Mouse (Mus musculus) T-helper 17 cell (primary cell): Measurements from ENCODE around the gene Prm1.

Source experiments
- in situ Hi-C, 2 experiments: fragments of 300-600 bp; cut with MboI, MseI; formaldehyde crosslinking; loops; 1 replicate in 1 of 2; 2 replicates in 1 of 2; pipeline ENCODE4 v1.15.1; 2025; ENCODE audit warnings: high pct_unique_total_duplicates in 2 of 2

The Prm1 gene

GRCm38 (mm10) chr16:10824536-10824935, 18.9 kb upstream of the Prm1 start:
- in situ Hi-C loops = loop anchor here in 1 of 2 experiments (25.0 kb wide), 1 partner anchor 537 kb away; no protein-coding TSS in a partner anchor

DNA sequence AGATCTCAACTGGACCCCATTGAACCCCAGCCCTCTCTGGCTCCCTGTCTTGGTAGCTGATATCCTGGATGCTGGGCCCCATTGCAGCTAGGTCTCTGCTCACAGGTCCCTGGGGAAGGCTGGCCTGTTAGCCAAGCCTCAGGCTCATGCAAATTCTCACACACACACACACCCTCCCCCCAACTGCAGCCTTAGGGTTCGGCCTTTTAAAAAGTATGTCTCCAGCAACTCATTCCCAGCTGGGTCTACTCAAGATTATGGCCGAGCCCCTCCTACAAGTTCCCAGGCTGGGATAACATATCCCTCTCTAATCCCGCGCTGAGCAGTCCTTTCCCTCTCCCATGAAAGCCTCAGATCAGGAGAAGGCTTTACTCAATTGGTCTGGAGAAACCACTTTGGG, 15.7 kb upstream of the Prm1 start:
- in situ Hi-C loops = loop anchor here in 1 of 2 experiments (25.0 kb wide), 1 partner anchor 534 kb away; no protein-coding TSS in a partner anchor

DNA sequence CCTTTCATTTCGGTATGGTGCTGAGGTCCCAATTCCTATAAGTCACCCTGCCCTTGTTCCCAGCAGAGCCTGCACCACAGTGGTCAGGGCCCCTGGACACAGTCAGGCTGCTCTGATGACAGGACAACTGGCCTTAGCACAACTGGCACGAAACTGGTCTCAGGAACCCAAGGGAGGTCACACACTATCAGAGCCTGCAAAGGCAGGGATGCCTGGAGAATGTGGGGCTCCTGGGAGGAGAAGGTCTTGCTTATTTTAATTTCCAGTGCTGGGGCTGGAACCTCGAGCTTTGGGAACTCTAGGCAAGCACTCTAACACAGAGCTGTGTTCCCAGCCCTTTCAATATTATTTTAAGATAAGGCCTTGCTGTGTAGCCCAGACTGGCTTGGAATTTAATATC, 14.3 kb upstream of the Prm1 start:
- in situ Hi-C loops = loop anchor here in 1 of 2 experiments (25.0 kb wide), 1 partner anchor 533 kb away; no protein-coding TSS in a partner anchor

DNA sequence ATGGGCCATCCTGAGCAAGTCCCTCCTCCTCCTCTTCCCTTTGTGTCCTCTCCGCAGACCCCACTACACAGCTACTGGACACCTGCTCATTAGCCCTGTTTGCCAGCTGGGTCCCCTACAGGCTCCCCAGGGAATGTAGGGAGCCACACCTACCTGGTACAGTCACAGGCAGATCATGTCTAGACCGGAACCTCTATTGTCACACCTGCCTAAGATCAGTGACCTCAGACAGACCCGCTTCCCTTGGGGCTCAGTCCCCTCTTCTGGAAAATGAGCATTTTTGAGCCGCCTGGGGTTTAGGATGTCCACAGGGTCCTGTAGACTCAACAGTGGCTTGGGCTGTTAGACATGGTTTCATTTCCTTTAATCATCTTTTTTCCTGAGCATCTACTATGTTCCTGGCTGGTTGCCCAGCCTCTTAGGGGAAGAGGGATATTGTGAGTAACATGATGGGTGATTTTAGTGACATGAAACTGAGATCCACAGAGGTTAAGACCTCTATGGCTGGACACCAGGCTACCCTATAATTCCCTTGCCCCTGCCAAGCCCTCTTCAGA, 13.0 kb upstream of the Prm1 start:
- in situ Hi-C loops = loop anchor here in 1 of 2 experiments (25.0 kb wide), 1 partner anchor 531 kb away; no protein-coding TSS in a partner anchor

DNA sequence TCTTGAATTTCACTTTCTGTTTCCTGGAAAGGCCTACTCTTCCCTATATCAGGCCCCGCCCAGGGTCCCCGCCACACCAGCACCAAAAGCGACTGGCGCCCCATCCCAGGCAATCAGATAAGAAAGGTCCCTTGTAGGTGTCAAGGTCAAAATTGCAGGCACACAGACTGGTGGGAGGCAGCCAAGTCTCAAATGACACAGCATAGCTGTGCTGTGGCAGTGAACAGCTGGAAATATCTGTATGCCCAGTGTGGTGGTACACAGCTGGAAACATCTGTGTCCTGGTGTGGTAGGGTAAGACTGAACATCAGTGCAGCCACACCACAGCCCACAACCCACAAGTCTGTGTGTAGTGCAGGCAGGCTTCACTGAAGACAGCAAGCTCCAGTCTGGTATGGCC, 9.2 kb upstream of the Prm1 start:
- in situ Hi-C loops = loop anchor here in 1 of 2 experiments (25.0 kb wide), 1 partner anchor 528 kb away; no protein-coding TSS in a partner anchor

DNA sequence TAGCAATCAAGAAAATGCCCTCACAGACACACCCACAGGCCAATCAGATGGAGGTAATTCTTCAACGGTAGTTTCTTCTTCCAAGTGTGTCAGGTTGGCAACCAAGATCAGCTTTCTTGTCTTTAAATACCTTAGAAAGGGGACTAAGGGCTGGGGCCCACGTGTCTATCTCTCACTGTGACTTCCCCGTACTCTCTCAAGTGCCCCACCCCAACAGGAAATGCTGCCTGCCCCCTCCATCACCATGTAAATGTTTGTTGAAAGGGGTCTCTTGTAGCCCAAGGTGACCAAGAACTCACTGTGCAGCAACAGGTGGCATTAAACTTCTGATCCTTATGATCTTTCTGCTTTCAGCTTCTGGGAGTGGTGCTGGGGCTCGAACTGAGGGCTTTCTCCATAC, 8.1 kb upstream of the Prm1 start:
- in situ Hi-C loops = loop anchor here in 1 of 2 experiments (25.0 kb wide), 1 partner anchor 526 kb away; no protein-coding TSS in a partner anchor

GRCm38 (mm10) chr16:10812865-10813371, 7.3 kb upstream of the Prm1 start, which contains the start of gene Gm11172:
Gene Gm11172 (plus strand): TSS chr16:10812915.
- in situ Hi-C loops = loop anchor here in 1 of 2 experiments (25.0 kb wide), 1 partner anchor 526 kb away; no protein-coding TSS in a partner anchor

DNA sequence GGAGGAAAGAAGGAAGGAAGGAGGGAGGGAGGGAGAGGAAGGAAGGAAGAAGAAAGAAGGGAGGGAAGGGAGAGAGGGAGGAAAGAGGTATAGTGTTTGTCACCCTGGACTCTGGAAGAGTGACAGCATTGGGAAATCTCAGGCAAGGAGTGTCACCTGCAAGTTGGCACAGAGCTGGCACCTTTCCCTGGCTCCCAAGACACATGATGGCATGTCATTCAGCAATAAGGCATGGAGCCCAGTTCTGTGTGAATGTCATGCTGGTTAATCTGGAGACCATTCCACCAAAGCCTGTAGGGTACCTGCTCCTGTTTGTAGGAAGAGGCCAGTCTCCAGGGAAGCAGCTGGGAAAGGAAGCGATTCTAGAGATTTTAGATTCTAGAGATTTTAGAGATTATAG, 4.7 kb upstream of the Prm1 start:
- in situ Hi-C loops = loop anchor here in 1 of 2 experiments (25.0 kb wide), 1 partner anchor 523 kb away; no protein-coding TSS in a partner anchor

DNA sequence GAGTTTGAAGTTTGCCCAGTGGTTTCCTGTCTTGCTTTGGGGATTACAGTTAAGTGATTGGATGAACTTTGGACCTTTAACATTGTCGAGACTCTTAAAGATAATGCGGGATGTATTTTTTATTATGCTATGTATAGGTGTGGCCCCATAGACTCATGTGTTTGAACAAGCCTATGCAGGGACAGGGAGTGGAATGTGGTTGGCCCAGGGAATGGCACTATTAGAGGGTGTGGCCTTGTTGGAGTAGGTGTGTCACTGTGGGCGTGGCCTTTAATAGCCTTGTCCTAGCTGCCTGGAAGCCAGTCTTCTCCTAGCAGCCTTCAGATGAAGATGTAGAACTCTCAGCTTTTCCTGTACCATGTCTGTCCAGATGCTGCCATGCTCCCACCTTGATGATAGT, 3.2 kb downstream of the Prm1 start:
- in situ Hi-C loops = loop anchor here in 1 of 2 experiments (25.0 kb wide), 1 partner anchor 515 kb away; no protein-coding TSS in a partner anchor

DNA sequence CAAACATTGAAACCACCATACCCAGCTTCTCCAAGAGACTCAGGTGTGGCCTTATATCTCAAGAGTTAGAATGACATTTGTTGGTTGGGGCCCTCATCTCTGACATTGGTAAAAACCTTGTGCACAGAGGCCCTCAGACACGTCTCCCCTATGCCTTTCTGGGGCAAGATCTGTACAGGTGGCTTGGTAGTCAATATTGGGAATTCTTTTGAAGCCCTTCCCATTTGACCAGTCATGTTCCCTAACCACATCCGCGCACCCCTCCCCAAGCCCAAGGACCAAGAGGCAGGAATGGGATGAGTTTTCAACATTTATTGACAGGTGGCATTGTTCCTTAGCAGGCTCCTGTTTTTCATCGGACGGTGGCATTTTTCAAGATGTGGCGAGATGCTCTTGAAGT, 9.6 kb downstream of the Prm1 start, which contains the start of gene Prm2:
Prm2 (minus strand) TSS at position 101 of the 400 bp plus-strand sequence.
- in situ Hi-C loops = no loop called here

DNA sequence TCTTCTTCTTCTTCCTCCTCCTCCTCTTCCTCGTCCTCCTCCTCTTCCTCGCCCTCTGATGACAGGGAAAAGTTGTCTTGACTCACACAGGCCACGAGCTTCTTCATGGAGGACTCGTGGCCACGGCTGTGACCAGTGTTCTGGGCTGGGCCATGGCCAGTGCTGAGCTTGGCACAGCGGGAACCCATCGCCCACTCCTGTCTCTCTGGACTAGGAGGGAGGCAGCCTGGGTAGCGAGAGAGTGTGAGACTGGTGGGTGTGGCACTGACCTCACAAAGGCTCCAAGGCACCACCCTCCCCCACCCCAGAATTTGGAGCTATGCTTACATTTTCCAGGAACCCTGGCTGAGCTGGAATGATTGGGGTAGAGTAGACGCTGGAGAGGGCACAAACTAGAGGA, 14.9 kb downstream of the Prm1 start, which contains the start of gene Prm3:
Prm3 (minus strand) TSS at position 213 of the 400 bp plus-strand sequence.
- in situ Hi-C loops = loop anchor here in 1 of 2 experiments (5.0 kb wide), 1 partner anchor 213 kb away; no protein-coding TSS in a partner anchor

DNA sequence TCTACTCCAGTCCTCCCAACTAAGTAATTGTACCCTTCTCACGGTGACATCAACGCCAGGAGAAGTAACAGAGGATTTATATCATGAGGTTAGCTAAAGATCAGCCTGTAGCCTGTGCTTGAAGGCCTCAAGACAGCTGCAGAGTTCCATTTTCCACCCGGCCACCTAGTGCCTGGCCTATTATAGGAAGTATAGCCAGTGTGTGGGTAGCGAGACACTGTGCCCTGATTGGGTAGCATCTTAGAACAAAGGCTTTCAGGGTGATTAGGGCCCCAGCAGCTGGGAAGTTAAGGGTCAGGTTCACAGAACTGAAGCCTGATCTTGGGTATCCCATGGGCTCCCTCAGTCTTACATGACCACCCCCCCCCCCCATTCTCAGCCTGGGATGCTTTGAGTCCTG, 16.8 kb downstream of the Prm1 start:
- in situ Hi-C loops = loop anchor here in 1 of 2 experiments (5.0 kb wide), 2 partner anchors 58 to 217 kb away; no protein-coding TSS in a partner anchor

GRCm38 (mm10) chr16:10788271-10788670, 17.4 kb downstream of the Prm1 start, which contains the start of gene Tnp2:
Gene Tnp2 (minus strand): TSS chr16:10788660.
- in situ Hi-C loops = loop anchor here in 1 of 2 experiments (5.0 kb wide), 2 partner anchors 59 to 216 kb away; no protein-coding TSS in a partner anchor

DNA sequence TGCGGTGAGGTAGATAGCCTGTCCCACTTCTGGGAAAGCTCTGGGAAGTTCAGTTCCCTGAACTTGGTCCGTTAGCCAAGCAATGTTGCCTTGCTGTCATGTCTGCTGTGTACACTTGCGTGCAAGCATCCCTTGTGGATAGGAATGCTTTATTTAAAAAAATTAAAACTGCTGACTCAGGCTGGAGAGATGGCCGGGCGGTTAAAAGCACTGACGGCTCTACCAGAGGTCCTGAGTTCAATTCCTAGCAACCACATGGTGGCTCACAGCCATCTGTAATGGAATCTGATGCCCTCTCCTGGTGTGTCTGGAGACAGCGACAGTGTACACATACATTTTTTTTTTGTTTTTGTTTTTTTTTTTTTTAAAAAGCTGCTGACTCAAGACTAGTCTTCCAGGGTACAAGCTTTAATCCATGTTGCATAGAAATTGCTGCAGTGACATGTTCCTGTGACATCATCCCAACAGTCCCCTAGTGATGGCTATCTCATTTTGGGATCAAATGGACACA, 18.0 kb downstream of the Prm1 start:
- in situ Hi-C loops = loop anchor here in 1 of 2 experiments (5.0 kb wide), 2 partner anchors 60 to 215 kb away; no protein-coding TSS in a partner anchor

DNA sequence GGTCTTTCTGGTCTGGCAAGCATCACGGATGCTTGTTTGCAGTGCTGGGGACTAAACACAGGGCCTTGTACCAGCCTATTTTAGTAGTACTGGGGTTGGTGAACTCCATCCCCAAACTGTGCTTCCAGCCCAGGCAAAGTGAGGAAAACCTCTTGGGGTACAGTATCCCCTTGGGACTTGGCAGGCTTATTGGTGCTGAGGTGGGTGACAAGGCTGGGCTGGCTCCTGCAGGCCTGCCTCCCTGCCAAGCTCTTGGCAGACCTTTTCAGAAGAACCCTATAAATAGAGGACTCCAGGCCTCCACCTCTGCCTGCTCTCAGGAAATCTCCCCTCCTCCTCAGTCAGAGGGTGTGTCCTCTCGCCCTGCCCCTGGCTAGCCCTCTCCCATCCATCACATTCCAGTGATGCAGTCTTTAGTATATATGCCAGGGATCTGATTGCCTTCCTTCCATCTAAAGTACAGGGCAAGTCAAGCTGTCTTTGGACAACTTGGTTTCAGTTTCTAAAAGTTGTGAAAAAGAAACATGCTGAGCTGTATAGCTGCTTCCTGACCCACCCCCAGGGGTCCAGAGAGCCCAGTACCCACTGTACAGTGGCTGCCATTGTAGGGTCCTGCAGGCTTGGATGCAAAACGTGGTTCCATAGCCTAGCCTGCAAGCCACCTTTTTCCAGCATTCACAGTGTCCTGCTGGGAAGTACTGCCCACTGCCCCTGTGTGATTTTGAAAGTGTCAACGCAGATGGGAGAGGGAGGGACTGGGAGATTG, 18.7 kb downstream of the Prm1 start:
- in situ Hi-C loops = loop anchor here in 1 of 2 experiments (5.0 kb wide), 2 partner anchors 60 to 215 kb away; no protein-coding TSS in a partner anchor

DNA sequence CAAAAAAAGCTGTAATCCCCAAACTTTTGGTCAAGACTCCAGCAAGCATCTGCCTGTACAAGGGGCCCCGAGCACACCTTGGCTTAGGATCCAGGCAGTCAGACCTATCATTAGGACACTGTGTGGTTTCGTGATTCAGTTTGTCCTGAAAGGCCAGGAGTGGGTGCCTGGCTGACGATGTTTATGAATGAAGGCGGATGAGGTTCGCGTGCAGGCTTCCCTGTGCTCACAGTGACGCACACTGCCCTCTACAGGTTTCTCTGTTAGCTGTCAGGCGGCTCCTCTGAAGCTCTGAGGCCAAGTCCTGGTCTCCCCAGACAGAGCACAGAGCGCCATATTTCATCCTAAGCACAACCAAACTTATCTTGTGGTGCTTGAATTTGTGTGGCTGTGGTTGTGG, 19.4 kb downstream of the Prm1 start:
- in situ Hi-C loops = loop anchor here in 1 of 2 experiments (5.0 kb wide), 2 partner anchors 61 to 214 kb away; no protein-coding TSS in a partner anchor

DNA sequence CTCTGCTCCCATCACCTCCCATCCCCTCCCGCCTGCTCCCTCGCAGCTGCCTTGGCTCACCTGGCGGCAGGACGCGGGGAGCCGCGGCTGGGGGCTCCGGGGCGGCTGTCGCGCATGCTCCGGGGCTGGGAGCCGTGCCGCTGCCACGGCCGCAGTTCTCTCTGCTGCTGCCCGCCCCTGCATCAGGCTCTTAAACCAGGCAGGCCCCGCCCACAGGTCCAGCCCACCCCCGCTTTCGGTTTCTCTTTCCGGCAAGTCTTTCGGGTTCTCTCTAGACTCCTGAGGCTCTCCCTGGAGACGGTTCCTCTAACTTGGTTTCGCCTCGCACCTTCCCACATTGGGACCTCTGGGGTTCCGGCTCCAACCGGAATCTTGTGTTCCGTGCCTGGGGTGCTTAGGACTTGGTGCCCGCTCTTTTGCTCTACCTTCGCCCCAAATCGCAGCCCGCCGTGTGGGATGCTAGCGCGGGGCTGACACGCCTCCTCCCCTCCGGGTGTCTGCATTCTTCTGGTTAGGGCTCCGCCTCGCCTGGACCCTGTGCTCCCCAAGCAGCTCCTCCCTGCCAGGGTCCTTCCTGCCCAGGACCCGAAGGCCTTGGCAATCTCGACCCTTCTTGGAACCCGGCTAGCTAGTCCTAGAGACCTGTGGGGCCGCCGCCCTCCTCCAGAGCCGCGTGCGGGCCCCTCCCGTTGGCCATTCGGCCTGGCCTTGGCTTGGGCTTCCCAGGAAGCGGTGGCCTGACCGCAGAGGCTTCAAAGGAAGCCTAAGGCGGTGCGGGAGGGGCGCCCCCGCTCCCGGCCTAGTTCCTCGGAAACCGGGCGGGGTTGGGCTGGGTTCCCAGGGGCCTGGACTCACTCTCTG, 20.0 kb downstream of the Prm1 start, which contains the start of gene Socs1:
Socs1 (minus strand) TSS at position 166 of the 861 bp plus-strand sequence.
- in situ Hi-C loops = loop anchor here in 1 of 2 experiments (5.0 kb wide), 2 partner anchors 62 to 213 kb away; no protein-coding TSS in a partner anchor

DNA sequence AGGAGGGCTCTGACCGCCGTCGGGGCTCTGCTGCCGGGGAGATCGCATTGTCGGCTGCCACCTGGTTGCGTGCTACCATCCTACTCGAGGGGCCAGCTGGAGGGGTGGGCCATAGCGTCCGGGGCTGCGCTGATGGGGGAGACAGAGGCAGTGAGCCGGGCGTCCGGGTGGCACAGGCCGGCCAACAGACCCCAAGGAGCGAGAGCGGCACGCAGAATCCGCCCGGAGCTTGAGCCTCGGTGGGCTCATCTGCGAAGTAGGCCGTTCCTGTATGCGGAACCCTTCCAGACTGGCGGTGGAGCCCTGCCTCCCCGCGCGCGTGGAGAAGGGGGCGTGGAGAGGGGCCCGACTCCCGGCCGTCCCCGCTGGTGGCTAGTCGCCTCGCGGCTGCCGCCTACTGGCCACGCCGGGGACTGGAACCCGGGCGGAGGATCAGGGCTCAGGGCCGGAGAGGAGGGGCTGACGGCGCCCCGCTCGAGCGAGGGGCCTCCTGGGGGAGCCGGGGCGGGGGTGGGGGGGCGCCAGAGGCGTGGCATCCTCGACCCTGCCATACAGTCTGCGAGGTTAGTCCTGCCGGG, 20.8 kb downstream of the Prm1 start:
- in situ Hi-C loops = loop anchor here in 1 of 2 experiments (5.0 kb wide), 4 partner anchors 38 to 213 kb away; no protein-coding TSS in a partner anchor
